8 mouse cellular contexts compared by ENCODE assay signal in genomic region chr15:102065661-102066325, GRCm38 (mm10). TPM values are rescaled to one million over a fixed set of nuclear protein-coding genes. Genes with fewer than 3 reads are reported as not detected.
DNase-seq lines count a peak whose midpoint lies in the region; ATAC-seq lines count a peak whose summit lies in the region.

No protein-coding gene starts in this region.

- no peak overlapping the region; the same call in 1 of the 2 replicates for H3K4me3 ChIP-seq in forebrain, embryonic 10.5 days
- no peak overlapping the region for H3K4me3 ChIP-seq in heart, embryonic 15.5 days
- no peak overlapping the region for H3K4me3 ChIP-seq in liver, embryonic 12.5 days
- H3K4me3 ChIP-seq in stomach, embryonic 15.5 days (replicated peaks), result no peak overlapping the region

- 6% methylated on average over 20 of the region's 20 CpGs for WGBS in forebrain, embryonic 10.5 days
- 3% methylated on average over 20 of the region's 20 CpGs for WGBS in heart, embryonic 15.5 days
- 3% methylated on average over 20 of the region's 20 CpGs for WGBS in liver, embryonic 12.5 days (ENCODE audit: insufficient replicate concordance)
- 3% methylated on average over 20 of the region's 20 CpGs for WGBS in stomach, embryonic 15.5 days

- peak; percentile 97 for ATAC-seq in CD4-positive, CD25-positive, alpha-beta regulatory T cell, adult 4 months
- ATAC-seq in heart, embryonic 15.5 days (replicated peaks; ENCODE audit: insufficient number of reproducible peaks, insufficient read depth, low FRiP score, low read depth), result peak; percentile 76
- peak; percentile 73 for ATAC-seq in liver, embryonic 12.5 days
- ATAC-seq in stomach, embryonic 15.5 days (ENCODE audit: insufficient read depth, low FRiP score, low read depth), result peak; percentile 59

- peak; percentile 62 for DNase-seq in c-Kit-negative CD71-positive TER-119-positive erythroid progenitor cells, embryonic 14.5 days (ENCODE audit: low read depth, low spot score)
- peak; percentile 94 for DNase-seq in forebrain, embryonic 10.5 days (ENCODE audit: extremely low spot score, low spot score)
- peak; percentile 94 for DNase-seq in kidney, postnatal 14 days
- DNase-seq in neural tube, embryonic 10.5 days (ENCODE audit: extremely low spot score, low spot score), result peak; percentile 92

- peaks cover 33% of the 10 kb centered on the region for H3K27me3 ChIP-seq in forebrain, embryonic 10.5 days (ENCODE audit: poor library complexity, severe bottlenecking)
- peaks cover 17% of the 10 kb centered on the region for H3K27me3 ChIP-seq in heart, embryonic 15.5 days
- H3K27me3 ChIP-seq in liver, embryonic 12.5 days (replicated peaks), result peaks cover 28% of the 10 kb centered on the region
- no peaks in the 10 kb centered on the region for H3K27me3 ChIP-seq in stomach, embryonic 15.5 days (replicated peaks)

- H3K36me3 ChIP-seq in forebrain, embryonic 10.5 days (replicated peaks), result no peaks in the 10 kb centered on the region
- no peaks in the 10 kb centered on the region for H3K36me3 ChIP-seq in heart, embryonic 15.5 days
- no peaks in the 10 kb centered on the region for H3K36me3 ChIP-seq in liver, embryonic 12.5 days
- no peaks in the 10 kb centered on the region for H3K36me3 ChIP-seq in stomach, embryonic 15.5 days

- H3K9ac ChIP-seq in heart, embryonic 15.5 days, result no peak overlapping the region
- H3K9ac ChIP-seq in liver, embryonic 12.5 days, result no peak overlapping the region
- no peak overlapping the region for H3K9ac ChIP-seq in stomach, embryonic 15.5 days

- H3K4me2 ChIP-seq in heart, embryonic 15.5 days, result 0 out of 2 replicates have a peak overlapping the region, but pooled peaks have one; percentile 15
- H3K4me2 ChIP-seq in liver, embryonic 12.5 days, result no peak overlapping the region
- H3K4me2 ChIP-seq in stomach, embryonic 15.5 days, result no peak overlapping the region

- H3K9me3 ChIP-seq in forebrain, embryonic 10.5 days, result no peaks in the 10 kb centered on the region
- no peaks in the 10 kb centered on the region for H3K9me3 ChIP-seq in heart, embryonic 15.5 days (replicated peaks)
- no peaks in the 10 kb centered on the region for H3K9me3 ChIP-seq in liver, embryonic 12.5 days (replicated peaks)
- no peaks in the 10 kb centered on the region for H3K9me3 ChIP-seq in stomach, embryonic 15.5 days

- H3K4me1 ChIP-seq in forebrain, embryonic 10.5 days, result peaks cover 18% of the 10 kb centered on the region
- peaks cover 11% of the 10 kb centered on the region for H3K4me1 ChIP-seq in heart, embryonic 15.5 days (replicated peaks)
- peaks cover 33% of the 10 kb centered on the region for H3K4me1 ChIP-seq in liver, embryonic 12.5 days
- H3K4me1 ChIP-seq in stomach, embryonic 15.5 days, result peaks cover 13% of the 10 kb centered on the region

- H3K27ac ChIP-seq in forebrain, embryonic 10.5 days, result 0 out of 2 replicates have a peak overlapping the region, but pooled peaks have one; percentile 15
- no peak overlapping the region for H3K27ac ChIP-seq in heart, embryonic 15.5 days
- H3K27ac ChIP-seq in liver, embryonic 12.5 days, result no peak overlapping the region
- H3K27ac ChIP-seq in stomach, embryonic 15.5 days, result no peak overlapping the region

RNA-seq across cellular contexts. Expression of gene Eif4b, which starts 7.8 kb away (rescaled TPM):
- polyA plus RNA-seq in CD4-positive, CD25-positive, alpha-beta regulatory T cell, adult 4 months (2017; shearing (Covaris generic)), result 100 to 1,000 TPM; 123 to 189 TPM
- polyA plus RNA-seq in forebrain, embryonic 10.5 days (2016; fragmentation: Nextera tagmentation; extraction: Ambion mirVana), result 140 and 143 TPM in 2 replicates
- 56.5 and 71.8 TPM in 2 replicates for polyA plus RNA-seq in heart, embryonic 15.5 days (2015; fragmentation: Nextera tagmentation; extraction: Ambion mirVana)
- polyA plus RNA-seq in liver, embryonic 12.5 days (2016; fragmentation: Nextera tagmentation; extraction: Ambion mirVana), result 91.7 and 91.8 TPM in 2 replicates
- 107 and 116 TPM in 2 replicates for polyA plus RNA-seq in stomach, embryonic 15.5 days (2015; fragmentation: Nextera tagmentation; extraction: Ambion mirVana)

RNA-seq across cellular contexts. Expression of gene Tns2, which starts 34.4 kb away (rescaled TPM):
- 1 to 10 TPM; 1.1 to 2.3 TPM for polyA plus RNA-seq in CD4-positive, CD25-positive, alpha-beta regulatory T cell, adult 4 months (2017; shearing (Covaris generic))
- polyA plus RNA-seq in forebrain, embryonic 10.5 days (2016; fragmentation: Nextera tagmentation; extraction: Ambion mirVana), result 11.1 and 13.1 TPM in 2 replicates
- polyA plus RNA-seq in heart, embryonic 15.5 days (2015; fragmentation: Nextera tagmentation; extraction: Ambion mirVana), result 30.9 and 31.0 TPM in 2 replicates
- polyA plus RNA-seq in liver, embryonic 12.5 days (2016; fragmentation: Nextera tagmentation; extraction: Ambion mirVana), result 6.4 and 9.2 TPM in 2 replicates
- 34.6 and 34.7 TPM in 2 replicates for polyA plus RNA-seq in stomach, embryonic 15.5 days (2015; fragmentation: Nextera tagmentation; extraction: Ambion mirVana)

RNA-seq across cellular contexts. Expression of gene Krt18, which starts 37.8 kb away (rescaled TPM):
- polyA plus RNA-seq in CD4-positive, CD25-positive, alpha-beta regulatory T cell, adult 4 months (2017; shearing (Covaris generic)), result under 1 TPM; 0.44 to 0.97 TPM
- polyA plus RNA-seq in forebrain, embryonic 10.5 days (2016; fragmentation: Nextera tagmentation; extraction: Ambion mirVana), result 34.4 and 37.1 TPM in 2 replicates
- polyA plus RNA-seq in heart, embryonic 15.5 days (2015; fragmentation: Nextera tagmentation; extraction: Ambion mirVana), result 33.1 and 213 TPM in 2 replicates
- 72.7 and 77.6 TPM in 2 replicates for polyA plus RNA-seq in liver, embryonic 12.5 days (2016; fragmentation: Nextera tagmentation; extraction: Ambion mirVana)
- polyA plus RNA-seq in stomach, embryonic 15.5 days (2015; fragmentation: Nextera tagmentation; extraction: Ambion mirVana), result 448 and 512 TPM in 2 replicates

Comparison
In these comparisons a context has a peak if more than half of its experiments do, and no peak if none do; other contexts are left out.
1. RNA of gene Krt18, which starts 37.8 kb away (polyA plus RNA-seq): 448 to 512 TPM in stomach, embryonic 15.5 days, 72.7 to 77.6 TPM in liver, embryonic 12.5 days, 34.4 to 37.1 TPM in forebrain, embryonic 10.5 days and 33.1 to 213 TPM in heart, embryonic 15.5 days; 0.44 to 0.97 TPM in CD4-positive, CD25-positive, alpha-beta regulatory T cell, adult 4 months; every median in the first group is over 10 times any median in the second.
2. Peak in every context shown above with its lines, with median percentiles within 50 percentile points of each other: ATAC-seq and DNase-seq.